Mouse (Mus musculus) gastrocnemius, postnatal 14 days (tissue): ENCODE data around the gene AC140267.1. TPM values are rescaled to one million over a fixed set of nuclear protein-coding genes. Genes with fewer than 3 reads are reported as not detected.

ENCODE experiments used
- DNase-seq: peaks from one replicate; pipeline ENCODE4 v3.0.0; 2021; ENCODE audit warnings: mixed read lengths
- intact Hi-C: fragments of 180-260 bp; cut with DNase I; formaldehyde crosslinking; loops from one replicate; pipeline ENCODE4 v1.15.1; 2025; ENCODE audit warnings: low total_unique reads
- long read RNA-seq, 2 experiments: library from polyadenylated mRNA; stranded (forward); transcript quantifications; one replicate each; pipeline ENCODE4 v2.0.0; 2021
- total RNA-seq, 2 experiments: library from RNA; stranded (reverse); gene quantifications; 2 replicates each; pipeline ENCODE4 v1.2.3; 2021

AC140267.1 gene
- 1 to 10 TPM; 2.2 to 6.2 TPM for total RNA-seq
- long read RNA-seq, experiment 1, result 0 reads
- long read RNA-seq, experiment 2, result 0 reads

DNA sequence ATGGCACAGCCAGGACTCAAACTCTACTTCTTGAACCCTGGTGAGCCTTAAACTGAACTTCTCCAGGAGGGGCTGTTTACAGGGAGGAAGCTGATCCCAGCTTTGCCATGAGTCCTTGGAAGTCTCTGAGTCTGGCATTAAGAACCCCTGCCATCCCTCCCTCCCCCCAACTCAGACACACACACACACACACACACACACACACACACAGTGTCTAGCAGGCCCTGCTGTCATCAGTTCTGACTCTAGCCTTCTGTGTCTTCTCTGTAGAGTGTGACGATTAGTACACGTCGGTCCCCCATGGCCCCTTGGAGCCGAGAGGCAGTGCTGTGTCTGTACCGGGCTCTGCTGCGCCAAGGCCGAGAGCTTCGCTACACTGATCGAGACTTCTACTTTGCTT is at the start of gene AC140267.1:
Gene AC140267.1 (plus strand): TSS at position 301 of the 400 bp plus-strand sequence.
- intact Hi-C loops, result no loop called here
- no peak for DNase-seq

DNA sequence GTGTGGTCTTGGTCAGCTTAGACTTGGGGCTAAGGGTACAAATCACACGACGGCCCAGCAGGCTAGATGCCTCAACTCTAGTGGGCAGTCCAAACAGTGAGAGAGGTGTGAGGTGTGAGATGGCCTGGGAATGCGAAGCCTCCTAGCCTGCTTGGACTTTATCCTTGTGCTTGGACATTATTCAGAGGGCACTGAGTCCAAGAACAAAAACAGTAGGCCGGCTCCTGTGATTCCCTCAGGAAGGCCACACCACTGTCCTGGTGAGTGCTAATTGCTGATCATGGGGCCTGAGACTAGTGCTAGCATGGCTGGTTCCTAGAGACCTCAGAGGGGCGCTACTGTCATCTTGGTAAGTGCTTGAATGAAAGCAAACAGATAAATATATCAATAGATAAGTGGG is 46.7 kb upstream of the AC140267.1 start:
- no peak for DNase-seq
- intact Hi-C loops, result no loop called here

DNA sequence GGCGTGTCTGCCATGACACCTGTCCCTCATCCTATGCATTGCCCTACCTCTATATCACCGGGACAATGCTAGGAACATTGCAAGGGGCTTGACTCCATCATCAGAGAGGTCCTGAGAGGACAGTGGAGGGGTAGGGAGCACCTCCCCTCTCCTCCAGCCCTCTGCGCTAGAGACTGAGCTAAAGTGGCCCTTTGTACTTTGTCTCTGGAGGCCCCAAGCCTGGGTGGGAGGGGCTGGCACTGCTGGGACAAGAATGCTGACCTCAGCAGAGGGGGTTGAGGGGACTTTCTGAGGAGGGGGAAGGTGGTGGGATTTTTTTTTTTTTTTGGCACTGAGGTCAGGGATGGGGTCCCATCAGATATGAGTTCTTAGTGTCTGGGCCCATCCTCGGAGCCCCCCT is 45.6 kb upstream of the AC140267.1 start:
- DNase-seq, result no peak
- intact Hi-C loops, result no loop called here

DNA sequence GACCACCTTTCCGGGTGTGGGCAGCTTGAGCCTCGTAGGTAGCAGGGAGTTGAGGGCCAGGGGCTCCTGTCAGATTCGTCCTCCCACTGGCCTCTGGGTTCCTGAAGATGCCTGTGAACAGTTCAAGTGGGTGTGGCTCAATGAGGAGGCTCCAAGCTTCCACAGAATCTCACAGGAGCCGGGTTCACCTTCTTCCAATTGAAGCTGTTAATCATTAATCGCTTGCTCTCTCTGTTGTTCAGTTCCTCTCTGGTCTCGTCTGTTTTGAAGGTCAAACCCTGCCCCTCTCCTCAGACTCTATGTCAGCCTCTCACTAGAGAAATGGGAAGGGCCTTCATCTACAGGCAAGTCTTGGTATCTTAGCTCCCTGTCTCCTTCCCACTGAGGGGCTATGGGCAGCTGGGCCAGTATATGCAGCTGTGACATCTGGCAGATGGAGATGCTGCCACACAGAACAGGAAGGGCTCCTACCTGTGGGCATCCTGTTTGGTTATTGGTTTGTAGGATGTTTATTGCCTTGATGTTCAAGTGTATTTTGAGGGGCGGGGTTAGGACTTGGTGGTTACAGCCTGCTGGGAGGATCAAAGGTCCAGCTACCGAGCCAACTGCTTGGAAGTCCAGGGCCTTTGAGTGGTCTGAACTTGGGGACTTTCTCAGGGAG is 43.9 kb upstream of the AC140267.1 start:
- intact Hi-C loops, result no loop called here
- no peak for DNase-seq

DNA sequence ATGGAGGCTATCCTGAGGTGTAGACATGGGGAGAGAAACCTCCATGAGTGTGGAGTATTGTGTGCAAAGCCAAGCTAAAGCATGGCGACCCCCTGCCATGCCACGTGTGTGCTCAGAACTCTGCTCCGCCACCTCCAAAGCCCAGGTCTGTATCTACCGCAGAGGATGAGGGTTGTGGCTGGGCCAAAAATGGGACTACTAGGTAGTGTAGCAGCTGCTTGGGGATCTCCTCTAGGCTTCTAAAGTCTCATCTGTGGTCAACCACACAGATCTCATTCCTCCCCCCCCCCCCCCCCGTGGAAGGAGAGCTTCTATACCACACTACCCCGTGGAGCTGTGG is 43.4 kb upstream of the AC140267.1 start:
- intact Hi-C loops, result no loop called here
- DNase-seq, result no peak

DNA sequence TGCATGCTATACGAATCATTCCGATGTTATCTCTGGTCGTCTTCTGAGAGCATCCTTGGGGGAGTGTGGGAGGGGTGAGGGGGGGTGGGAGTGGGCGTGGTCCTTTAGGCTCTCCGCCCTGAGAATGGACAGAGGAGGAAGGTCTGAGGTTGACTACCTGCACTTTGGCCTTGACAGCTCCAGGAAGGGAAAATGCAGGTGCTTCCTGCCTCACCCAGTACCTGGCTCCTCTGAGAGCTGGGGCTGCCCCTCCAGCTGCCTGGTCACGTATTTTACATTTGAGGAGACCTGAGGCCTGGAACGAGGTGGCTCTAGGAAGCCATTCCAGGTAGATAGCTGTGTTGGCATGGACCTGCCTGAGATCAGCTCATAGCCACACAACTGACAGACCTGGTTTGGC is 42.8 kb upstream of the AC140267.1 start:
- intact Hi-C loops, result no loop called here
- DNase-seq, result no peak

DNA sequence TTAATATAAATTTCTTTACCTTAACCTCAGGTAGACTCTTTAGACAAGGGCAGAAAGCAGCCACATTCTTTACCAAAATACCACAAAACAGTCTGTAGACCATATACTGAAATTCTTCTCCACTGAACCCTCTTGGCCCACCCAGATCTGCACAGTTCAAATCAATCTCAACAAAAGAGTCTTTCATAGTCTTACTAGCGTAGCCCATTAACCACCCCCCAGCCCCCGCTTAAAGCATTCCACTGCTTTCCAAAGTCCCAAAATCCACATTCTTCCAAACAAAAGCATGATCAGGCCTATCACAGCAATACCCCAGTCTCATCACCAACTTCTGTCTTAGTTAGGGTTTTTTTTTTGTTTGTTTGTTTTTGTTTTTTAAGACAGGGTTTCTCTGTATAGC is 36.1 kb upstream of the AC140267.1 start:
- intact Hi-C loops, result no loop called here
- no peak for DNase-seq

DNA sequence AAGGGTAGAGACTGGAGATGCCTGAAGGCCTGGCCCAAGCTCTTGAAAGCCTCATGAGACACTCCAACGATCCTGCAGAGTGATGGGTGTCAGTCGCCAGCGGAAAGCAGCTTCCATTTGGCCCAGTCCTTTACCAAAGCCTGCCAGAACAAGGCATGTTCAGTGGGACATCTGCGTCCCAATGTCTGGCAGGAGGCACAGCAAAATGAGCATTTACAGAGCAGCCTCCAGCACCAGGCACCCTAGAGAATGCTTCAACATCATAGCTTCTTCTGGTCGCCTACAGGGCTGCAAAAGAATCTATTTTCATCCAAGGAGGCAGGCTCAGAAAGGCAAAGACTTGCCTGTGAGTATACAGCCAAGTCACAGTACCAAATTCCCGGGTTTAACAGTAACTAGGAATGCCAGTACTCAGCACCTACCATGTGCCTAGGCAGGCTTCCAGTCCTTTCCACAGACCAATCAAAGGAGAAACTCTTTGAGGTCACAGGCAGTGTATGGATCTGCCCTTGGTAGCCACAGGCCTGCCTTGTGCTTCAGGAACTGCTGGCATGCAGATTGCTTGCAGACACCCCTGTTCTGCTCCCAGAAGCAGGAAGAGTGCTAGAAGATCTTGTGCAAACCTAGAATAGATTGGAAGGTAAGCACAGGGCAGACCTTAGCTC is 33.4 kb upstream of the AC140267.1 start:
- intact Hi-C loops, result no loop called here
- DNase-seq, result no peak

DNA sequence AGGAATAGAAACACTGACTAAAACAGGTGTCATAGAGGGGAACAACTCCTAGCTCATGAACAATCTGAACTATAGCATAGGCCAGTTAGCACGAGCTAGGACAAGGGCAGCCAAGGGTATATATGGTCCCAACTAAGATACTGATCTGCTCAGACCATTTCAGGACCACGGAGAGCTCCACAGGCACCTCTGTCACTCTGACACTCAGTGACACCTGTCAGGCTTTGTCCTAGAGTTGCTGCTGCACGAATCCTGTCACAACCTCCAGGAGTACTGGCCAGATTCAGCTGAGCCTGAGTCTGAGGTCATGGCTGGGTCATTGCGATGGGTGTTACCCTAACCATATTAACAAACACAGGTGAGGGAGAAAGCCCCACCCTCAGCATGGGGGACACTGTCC is 32.2 kb upstream of the AC140267.1 start:
- DNase-seq, result no peak
- intact Hi-C loops, result no loop called here

DNA sequence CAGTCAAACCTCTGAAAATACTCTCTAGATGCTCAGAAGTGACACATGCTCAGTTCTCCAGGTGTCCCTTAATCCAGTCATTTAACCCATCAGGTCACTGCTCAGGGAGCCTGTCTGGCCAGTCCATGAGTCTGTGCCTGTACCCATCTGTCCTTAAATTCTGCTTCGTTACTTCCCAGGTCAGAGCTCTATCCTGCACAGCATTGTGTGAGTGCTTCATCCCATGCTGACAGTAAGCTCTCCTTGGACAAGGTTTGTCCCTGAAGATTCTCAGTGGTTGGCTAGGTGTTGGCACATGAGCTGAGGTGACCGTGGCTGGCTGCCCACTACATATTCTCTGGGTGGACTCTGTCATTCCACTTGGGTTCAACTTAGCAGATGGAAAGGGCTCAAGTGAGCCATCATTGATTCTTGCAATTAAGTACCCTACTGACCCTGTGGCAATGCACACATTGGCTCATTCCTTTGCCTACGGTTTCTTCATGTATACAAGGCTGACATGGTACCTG is 29.5 kb upstream of the AC140267.1 start:
- no peak for DNase-seq
- intact Hi-C loops, result no loop called here

DNA sequence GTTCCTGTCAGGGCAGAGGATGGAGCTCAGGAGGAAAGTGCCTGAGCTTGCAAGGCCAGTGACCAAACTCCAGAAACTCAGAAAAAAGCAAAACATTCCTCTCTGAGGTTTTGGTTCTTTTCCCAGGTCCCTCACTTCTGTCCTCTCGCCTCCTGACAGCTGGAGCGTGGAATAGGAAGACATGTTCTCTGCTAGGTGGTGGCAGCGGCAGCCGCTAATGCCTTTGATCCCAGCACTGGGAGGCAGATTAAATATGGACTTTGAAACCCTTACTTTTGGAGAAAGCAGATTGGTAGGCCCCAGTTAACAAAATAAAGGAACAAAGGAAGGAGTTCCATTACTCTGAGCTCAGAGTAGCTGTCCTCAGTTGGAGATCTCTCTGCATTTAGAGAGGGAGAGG is 27.2 kb upstream of the AC140267.1 start:
- intact Hi-C loops, result no loop called here
- DNase-seq, result no peak

DNA sequence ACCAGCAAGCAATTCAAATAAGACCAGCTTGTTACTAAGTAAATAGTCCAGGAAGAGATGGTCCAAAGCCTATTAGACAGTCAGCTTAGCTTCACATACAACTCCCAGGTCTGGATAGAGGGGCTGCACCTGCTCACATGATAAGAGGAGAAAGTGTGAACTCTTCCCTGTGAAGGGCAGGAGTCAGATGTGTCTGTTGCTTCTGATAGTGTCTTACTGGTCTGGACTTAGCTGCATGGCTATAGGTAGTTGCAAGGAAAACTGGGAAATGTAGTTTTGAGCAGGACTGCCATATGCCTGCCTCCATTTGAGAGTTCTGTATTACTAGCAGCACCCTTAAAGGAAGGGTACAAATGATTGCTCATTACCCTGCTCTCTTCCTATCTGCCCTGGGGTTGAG is 21.9 kb upstream of the AC140267.1 start:
- no peak for DNase-seq
- intact Hi-C loops, result no loop called here

DNA sequence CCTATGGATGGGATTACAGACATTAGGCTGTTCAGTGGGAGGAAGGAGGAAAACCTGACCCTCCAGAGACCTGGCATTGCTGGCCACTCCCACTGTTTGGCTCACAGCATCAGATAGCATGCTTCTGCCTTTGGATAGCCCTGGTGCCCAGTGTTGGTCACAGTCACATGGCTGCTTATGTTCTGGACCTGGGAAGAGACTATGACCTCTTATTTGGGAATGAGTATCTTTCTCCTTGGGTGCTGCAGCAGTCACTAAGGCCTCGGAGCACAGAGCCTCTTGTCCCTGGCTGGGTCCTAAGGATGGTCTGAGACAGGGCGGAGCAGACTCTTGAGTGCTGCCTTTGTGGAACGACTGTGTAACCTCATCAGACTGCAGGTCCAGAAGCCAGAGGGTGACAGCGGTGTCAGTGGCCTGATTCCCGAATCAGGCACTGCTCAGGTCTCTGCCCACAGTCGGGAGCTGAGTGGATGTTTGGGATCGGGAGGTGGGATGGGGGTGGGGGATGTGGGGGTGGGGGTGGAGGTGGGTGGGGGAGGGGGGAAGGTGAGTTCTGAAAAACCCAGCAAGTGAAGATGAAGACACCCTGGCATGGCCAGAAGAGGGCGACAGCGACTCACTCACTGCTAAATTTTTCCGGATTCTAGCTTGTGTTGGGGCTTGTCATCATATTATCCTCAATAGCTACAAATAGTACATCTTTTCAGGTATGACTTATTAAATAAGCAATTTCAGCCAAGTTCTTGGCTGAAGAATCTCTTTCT is 19.7 kb upstream of the AC140267.1 start:
- DNase-seq, result no peak
- intact Hi-C loops, result no loop called here

DNA sequence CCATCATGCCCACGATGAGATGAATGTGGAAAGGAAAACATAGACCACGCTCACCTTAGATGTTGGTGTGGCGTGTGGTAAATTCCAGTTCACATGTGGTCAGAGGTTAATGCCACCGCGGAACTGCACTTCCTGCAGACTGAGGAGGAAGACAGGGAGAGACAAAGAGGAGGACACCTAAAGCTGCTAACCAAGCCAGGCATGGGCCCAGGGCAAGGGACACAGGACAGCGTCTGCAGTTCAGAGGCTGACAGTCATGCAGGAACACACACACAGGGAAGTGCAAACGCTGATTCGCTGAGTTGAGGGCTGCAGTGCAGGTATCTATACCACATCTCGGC is 19.2 kb upstream of the AC140267.1 start:
- intact Hi-C loops, result no loop called here

DNA sequence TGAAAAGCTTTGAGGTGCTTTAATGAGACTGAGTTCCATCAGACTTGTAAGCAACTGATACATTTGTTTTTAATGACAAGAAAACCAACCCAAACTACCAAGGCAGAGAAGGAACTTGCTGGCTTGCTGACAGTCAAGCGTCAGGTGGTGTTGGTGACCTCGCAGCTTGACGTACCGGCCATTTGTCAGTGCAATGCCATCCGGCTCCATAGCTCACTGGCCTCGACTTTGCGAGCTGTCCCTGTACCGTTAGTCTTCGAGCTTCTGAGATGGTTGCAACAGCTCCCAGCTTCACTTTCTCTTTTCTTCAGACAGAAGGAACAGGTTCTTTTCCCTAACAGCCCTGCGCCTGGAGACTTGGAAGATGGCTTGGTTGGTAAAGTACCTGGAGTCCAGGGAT is 18.2 kb upstream of the AC140267.1 start:
- DNase-seq, result no peak
- intact Hi-C loops, result no loop called here

More for the DNA sequence above, 19.2 kb upstream of the AC140267.1 start:
- DNase-seq, result no peak

DNA sequence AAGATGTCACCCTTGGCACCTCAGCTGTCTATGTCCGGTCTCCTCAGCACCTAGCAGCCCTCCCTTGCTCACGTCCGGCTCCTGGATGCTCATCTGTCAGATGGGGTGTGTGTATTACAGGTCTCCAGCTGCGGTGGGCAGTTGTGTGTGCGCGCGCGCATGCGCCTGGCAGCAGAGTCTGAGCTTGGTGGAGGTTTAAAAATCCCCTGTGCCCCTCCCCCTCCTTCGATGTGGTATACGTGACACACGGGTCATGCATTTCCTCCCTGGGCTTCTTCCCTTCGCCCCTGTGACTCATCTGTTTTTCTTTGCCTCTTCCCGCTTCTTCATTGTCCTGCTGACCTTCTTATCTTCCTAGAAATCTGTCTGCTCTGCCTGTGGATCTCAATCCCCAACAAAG is 16.4 kb upstream of the AC140267.1 start:
- intact Hi-C loops, result no loop called here
- DNase-seq, result no peak

DNA sequence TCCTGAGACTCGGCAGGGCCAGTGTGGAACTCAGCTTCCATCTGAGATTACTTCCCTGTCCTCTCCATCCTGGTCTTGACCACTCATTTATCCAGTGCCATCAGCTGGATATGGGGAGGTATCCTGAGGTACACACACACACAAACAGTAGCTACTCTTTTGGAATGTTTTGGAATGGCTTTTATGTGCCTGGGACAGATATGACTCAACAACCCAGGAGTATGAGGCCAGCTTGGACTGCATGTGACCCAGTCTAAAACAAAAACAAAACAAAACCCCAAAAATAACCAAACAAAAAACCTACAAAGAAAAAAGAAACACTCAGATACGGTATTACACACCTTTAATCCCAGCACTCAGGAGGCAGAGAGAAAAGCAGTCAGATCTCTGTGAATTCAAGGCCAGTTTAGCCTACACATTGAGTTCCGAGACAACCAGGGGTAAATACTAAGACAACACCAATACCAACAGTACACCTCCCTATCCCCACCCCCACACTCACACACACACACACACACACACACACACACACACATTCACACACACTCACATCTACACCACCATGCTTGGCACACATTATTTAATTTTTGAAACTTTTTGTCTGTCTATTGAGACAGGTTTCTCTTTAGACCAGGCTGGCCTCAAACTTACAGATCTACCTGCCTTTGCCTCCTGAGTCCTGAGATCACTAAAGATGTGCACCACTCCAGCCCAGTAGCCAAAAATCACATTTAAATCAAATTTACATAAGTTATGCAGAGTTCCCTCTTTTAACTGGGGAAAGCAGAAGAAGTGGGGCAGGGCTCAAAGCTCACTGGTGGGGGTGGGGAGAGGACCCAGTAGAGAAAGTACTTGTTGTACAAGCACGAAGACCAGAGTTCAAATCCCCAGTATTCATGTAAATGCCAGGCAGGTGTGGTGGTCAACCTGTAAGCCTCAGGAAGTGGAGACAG is 15.7 kb upstream of the AC140267.1 start:
- no peak for DNase-seq
- intact Hi-C loops, result loop anchor here (10.0 kb wide), 1 partner anchor 105 kb away; no protein-coding TSS in a partner anchor

DNA sequence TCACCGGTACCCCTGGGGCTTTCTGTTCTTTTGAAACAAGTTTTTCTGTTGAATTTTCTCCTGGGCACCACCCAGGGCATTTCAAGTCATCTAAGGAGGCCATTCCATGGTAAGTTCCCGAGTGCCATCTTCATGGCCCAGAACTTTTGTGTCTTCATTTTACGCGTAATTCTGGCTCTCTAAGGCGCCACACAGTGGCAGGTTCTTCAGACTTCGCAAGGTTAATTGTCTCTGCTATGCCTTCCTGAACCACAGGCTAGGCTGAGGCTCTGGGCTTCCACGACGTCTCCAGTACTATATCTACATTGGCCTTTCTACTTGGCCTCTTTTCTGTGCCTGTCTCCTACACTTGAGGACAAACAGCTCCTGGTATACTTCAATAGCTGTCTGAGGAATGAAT is 14.6 kb upstream of the AC140267.1 start:
- intact Hi-C loops, result loop anchor here (10.0 kb wide), 1 partner anchor 106 kb away; no protein-coding TSS in a partner anchor
- no peak for DNase-seq

DNA sequence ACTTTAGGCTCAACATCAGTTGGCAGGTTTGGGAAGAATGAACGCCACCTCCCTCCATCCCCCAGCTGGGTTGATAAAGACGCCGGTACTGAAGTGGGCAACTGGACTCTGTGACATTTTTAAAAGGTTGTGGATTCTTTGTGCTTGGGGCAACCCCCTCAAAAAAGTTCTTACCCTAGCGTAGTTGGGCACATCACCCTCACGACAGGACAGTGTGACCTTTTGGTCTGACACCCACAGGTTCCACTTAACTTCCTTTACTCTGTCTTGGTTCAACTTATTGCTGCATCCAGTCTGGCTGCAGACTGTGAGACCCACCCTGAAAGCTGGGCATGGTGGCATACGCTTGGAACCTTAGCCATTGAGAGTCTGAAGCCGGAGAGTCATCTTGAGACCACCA is 11.9 kb upstream of the AC140267.1 start:
- intact Hi-C loops, result loop anchor here (10.0 kb wide), 1 partner anchor 109 kb away; no protein-coding TSS in a partner anchor
- no peak for DNase-seq
